Mouse (Mus musculus) CD4-positive, CD25-positive, alpha-beta regulatory T cell, adult 9 weeks (primary cell): ENCODE data around the gene Ttll7. TPM values are rescaled to one million over a fixed set of nuclear protein-coding genes. Genes with fewer than 3 reads are reported as not detected.

ENCODE experiments used
- polyA plus RNA-seq: library from polyadenylated mRNA; unstranded; fragments of 100-300 nt; shearing (Covaris generic); gene quantifications from one replicate; pipeline ENCODE4 v1.2.1, GENCODE M21; 2017

The Ttll7 gene
- polyA plus RNA-seq: not detected

GRCm38 (mm10) chr3:146851966-146852891 is at the start of gene Ttll7:
Gene Ttll7 (plus strand): TSS chr3:146852367.

GRCm38 (mm10) chr3:146812901-146813393 is 39.2 kb upstream of the Ttll7 start, which contains the start of gene Prkacb:
Gene Prkacb (minus strand): TSS chr3:146812990.

Other genes starting within 250 kb of the Ttll7 start
- not detected for gene Dnase2b, start 236.8 kb upstream of the Ttll7 start, polyA plus RNA-seq
- not detected for gene 4930503B20Rik, start 201.1 kb upstream of the Ttll7 start, polyA plus RNA-seq
- 0.81 TPM for gene Samd13, start 166.8 kb upstream of the Ttll7 start, polyA plus RNA-seq
- gene Prkacb, start 39.4 kb upstream of the Ttll7 start, polyA plus RNA-seq: 192 TPM